Mouse (Mus musculus) embryonic facial prominence, embryonic 10.5 days (tissue): Measurements from ENCODE around the gene Cmtm7. TPM values are rescaled to one million over a fixed set of nuclear protein-coding genes. Genes with fewer than 3 reads are reported as not detected.
A peak's percentile ranks its signal among the peaks of the same experiment; 100 is the strongest.

Experiments
- DNase-seq: peaks from one replicate; pipeline ENCODE4 v3.0.0-alpha.2; 2017; ENCODE audit warnings: low spot score
- H3K27ac ChIP-seq: fragments of 300-500 bp; sonication (generic); replicated peaks from 2 replicates; pipeline ENCODE4 v1.5.1; 2016; ENCODE audit warnings: mild to moderate bottlenecking
- H3K27me3 ChIP-seq: fragments of 300-500 bp; sonication (generic); replicated peaks from 2 replicates; pipeline ENCODE4 v1.6.1; 2016; ENCODE audit warnings: low read depth, mild to moderate bottlenecking; ENCODE audit not compliant: poor library complexity, severe bottlenecking
- H3K36me3 ChIP-seq: fragments of 300-500 bp; sonication (generic); replicated peaks from 2 replicates; pipeline ENCODE4 v1.6.1; 2016; ENCODE audit warnings: mild to moderate bottlenecking, moderate library complexity
- H3K4me1 ChIP-seq: fragments of 300-500 bp; sonication (generic); 2 replicates; pipeline ENCODE4 v1.6.1; 2016
- H3K4me3 ChIP-seq: fragments of 300-500 bp; sonication (generic); 2 replicates; pipeline ENCODE4 v1.5.1; 2016; ENCODE audit warnings: mild to moderate bottlenecking, moderate library complexity
- H3K9me3 ChIP-seq: fragments of 300-500 bp; sonication (generic); 2 replicates; pipeline ENCODE4 v1.6.1; 2016; ENCODE audit warnings: mild to moderate bottlenecking
- WGBS: fragments of 180-500 bp; shearing (Covaris S2); methylation state at CpG from one replicate; pipeline ENCODE4 v1.1.7; 2016; 5-methylcytosine and 5-hydroxymethylcytosine counted together
- polyA plus RNA-seq: library from polyadenylated mRNA; unstranded; fragments of >200 nt; fragmentation: Nextera tagmentation; extraction: Ambion mirVana; gene quantifications from 2 replicates; pipeline ENCODE4 v1.2.1, GENCODE M21; 2016

Gene Cmtm7
- 88.0 and 93.2 TPM in 2 replicates for polyA plus RNA-seq

DNA sequence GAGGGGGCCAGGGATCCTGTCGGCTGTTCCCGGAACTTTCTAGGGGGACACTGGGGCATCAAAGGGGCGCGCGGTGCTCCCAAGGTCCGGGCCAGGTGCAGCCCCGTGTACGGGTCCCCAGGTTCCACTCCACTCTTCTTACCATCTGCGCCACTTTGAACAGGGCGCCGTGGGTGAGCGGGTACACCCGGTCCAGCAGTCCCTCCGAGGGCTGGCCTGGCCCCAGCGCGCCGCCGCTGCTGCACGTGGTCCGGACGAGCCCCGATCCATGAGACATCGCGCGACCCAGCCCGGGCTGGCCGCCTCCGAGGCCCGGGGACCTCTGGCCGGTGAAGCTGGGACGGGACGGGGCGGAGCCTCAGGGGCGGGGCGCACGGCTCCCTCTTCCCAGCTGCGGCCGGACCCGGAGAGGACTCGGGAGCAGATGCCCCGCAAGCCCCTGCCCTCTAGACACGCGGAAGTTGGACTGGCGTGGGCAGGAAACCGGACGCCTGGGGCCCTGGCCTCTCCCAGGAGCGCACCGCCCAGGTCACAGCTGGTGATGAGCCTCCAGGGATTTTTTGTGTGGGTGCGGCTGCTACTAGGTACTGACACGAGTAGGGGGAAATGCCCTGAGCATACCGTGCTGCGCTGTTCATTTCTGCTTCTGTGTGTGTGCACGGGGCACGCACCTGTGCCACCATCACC is at the start of gene Cmtm7:
Gene Cmtm7, minus strand, starts transcription at position 331 of the 687 bp plus-strand sequence.
- DNase-seq, result peak; percentile 88
- H3K27me3 ChIP-seq, result no peaks in the 10 kb centered on the region
- under 1% methylated on average over 54 of the region's 54 CpGs for WGBS

DNA sequence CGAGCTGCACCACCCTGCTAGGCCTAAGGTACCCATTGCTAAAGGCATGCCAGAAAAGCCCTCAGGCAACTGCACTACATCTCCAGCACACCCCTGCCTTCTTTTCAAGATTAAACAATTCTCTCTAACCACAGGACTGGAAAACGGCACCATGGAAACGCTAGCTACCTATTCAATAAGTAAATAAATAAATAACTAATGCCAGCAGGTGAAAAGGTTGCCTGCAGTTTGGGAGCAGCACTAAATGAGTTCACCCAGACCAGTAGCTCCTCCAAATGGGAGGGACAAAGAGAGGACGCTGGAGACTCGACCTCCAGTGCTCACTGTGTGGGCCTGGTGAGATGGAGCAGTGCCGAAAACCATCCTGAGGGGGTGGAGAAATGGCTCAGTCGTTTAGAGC is 48.7 kb upstream of the Cmtm7 start:
- 50% methylated on average over 7 of the region's 7 CpGs for WGBS
- no peak for DNase-seq
- Histone ChIP-seq H3K27me3 (no peaks in the 10 kb centered on the region), H3K4me3 (no peak overlapping the region), H3K9me3 (no peaks in the 10 kb centered on the region), H3K36me3 (no peaks in the 10 kb centered on the region), H3K27ac (no peak overlapping the region), H3K4me1 (peaks cover 18% of the 10 kb centered on the region)

More for the DNA sequence above, at the start of gene Cmtm7:
- Histone ChIP-seq H3K4me1 (peaks cover 42% of the 10 kb centered on the region), H3K36me3 (0 out of 2 replicates have a peak, but pooled peaks cover 9% of the 10 kb centered on the region), H3K4me3 (peak within 1 kb of the TSS; percentile 77), H3K27ac (peak within 1 kb of the TSS; percentile 92), H3K9me3 (no peaks in the 10 kb centered on the region; the same call in 1 of the 2 replicates)

DNA sequence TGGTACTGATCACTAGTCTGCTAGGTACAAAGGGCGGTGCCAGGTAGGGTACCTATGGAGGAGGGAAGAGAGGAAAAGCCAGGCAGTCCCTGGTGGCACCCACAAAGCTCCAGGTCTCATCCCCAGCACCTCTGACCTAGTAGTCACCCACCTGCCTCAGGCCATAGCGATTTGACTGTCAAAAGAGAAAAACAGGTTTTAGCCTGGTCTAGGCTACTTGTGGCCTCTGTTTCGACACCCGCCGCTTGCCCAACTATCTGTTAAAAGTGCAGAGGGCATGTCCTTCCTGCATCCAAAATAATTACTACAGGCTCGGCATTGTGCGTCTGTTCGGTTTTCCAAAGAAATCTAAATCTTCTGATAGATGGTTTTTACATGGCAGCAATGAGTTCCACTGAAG is 48.0 kb upstream of the Cmtm7 start:
- Histone ChIP-seq H3K36me3 (no peaks in the 10 kb centered on the region), H3K9me3 (no peaks in the 10 kb centered on the region), H3K4me3 (no peak overlapping the region), H3K4me1 (peaks cover 18% of the 10 kb centered on the region), H3K27me3 (no peaks in the 10 kb centered on the region), H3K27ac (no peak overlapping the region)
- WGBS, result 88% methylated on average over 8 of the region's 8 CpGs
- no peak for DNase-seq

DNA sequence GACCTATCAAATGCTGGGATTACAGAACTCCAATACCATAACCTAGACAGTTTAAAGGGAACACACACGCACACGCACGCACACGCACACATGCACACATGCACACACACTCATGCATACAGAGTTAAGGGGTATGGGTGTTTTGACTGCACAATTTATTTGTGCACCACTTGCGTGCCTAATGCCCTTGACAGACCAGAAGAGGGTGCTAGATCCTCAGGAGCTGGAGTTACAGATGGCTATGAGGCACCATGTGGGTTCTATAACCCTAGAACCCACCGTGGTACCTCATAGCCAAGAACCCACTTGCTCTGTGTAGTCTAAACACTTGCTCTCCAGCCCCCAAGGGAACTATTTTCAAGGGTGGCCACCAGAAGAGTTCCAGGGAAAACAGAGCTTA is 46.7 kb upstream of the Cmtm7 start:
- Histone ChIP-seq H3K4me1 (peaks cover 18% of the 10 kb centered on the region), H3K4me3 (no peak overlapping the region), H3K9me3 (no peaks in the 10 kb centered on the region), H3K27ac (no peak overlapping the region), H3K36me3 (no peaks in the 10 kb centered on the region), H3K27me3 (no peaks in the 10 kb centered on the region)
- no peak for DNase-seq
- 95% methylated on average over 6 of the region's 6 CpGs for WGBS

DNA sequence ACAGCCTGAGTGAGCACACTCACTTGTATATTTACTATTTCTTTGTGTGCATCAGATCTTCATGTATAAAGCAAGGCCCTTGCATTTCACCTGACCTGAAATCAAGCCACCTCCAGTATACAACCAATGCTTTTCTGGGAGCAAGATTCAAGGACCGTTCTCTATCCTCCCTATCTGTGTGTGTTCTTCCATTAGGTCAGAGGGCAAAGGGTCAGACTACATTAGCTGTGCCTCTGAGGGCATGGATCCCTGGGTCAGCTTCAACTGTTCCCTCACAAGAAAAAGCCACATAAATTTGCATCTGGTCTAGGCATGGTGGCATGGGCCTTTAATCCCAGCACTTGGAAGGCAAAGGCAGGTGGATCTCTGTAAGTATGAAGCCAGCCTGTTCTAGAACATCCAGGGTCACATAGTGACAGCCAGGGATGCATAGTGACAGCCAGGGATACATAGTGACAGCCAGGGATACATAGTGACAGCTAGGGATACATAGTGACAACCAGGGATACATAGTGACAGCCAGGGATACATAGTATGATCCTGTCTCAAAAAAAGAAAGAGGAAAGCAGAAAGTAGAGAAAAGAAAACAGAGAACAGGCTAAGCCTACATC is 45.7 kb upstream of the Cmtm7 start:
- WGBS, result 46% methylated on average over 1 of the region's 1 CpGs

DNA sequence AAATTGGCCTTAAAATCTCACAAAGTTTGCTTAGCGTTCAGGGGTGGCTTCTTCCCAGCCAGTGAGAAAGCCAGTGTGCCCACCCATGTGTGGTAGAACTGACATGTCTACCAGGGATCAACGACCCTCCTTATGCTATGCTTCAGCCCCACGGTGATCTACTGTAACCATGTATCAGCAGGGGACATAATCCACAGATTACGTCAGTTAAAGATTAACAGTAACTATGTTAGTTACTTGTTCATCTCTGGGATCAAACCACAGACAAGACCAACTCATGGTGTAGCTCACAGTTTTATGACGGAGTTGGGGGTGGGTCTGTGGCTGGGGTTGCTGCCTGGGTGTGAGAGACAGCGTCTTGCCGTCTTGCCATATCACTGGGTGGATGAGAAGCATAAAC is 42.5 kb upstream of the Cmtm7 start:
- Histone ChIP-seq H3K36me3 (no peaks in the 10 kb centered on the region), H3K27ac (no peak overlapping the region), H3K4me1 (peaks cover 10% of the 10 kb centered on the region), H3K9me3 (no peaks in the 10 kb centered on the region), H3K4me3 (no peak overlapping the region), H3K27me3 (no peaks in the 10 kb centered on the region)
- no peak for DNase-seq
- WGBS, result 96% methylated on average over 7 of the region's 7 CpGs

More for the DNA sequence above, 45.7 kb upstream of the Cmtm7 start:
- no peak for DNase-seq
- no peaks in the 10 kb centered on the region for H3K36me3 ChIP-seq
- peaks cover 18% of the 10 kb centered on the region for H3K4me1 ChIP-seq
- H3K27ac ChIP-seq, result no peak overlapping the region
- H3K4me3 ChIP-seq, result no peak overlapping the region
- no peaks in the 10 kb centered on the region for H3K27me3 ChIP-seq
- H3K9me3 ChIP-seq, result no peaks in the 10 kb centered on the region

DNA sequence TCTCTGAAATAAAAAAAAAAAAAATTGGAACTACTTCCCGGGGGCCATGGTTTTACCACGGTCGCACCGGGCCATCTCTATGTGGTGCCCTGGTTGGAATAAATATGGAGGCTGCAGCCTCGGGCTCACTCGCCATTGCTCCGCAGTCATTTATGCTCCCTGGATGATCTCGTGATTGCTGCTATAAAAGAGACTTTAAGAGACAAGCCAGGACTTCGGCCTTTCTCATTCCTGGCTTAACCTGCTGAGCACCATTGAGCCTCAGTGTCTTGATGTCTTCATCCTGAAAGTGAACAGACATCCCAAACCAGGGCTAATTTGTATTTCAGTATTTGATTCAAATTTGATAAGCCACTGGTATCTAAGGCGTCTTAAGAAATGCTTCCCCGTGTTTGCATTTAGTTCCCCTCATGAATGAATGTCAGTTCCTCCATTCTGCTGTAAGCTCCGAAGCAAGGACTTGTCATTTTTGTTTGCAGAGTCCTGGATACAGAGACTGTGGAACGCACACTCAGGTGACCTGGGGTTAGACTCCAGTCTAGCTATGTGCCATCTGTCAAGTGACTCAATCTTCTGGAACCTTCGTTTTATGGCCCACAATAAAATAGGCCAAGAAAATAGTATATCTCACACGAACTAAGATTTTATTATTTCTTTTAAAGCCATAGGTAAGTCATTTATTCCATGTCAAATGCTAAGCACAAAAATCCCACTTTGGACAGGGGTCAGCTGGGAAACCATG is 40.1 kb upstream of the Cmtm7 start:
- 90% methylated on average over 15 of the region's 15 CpGs for WGBS

DNA sequence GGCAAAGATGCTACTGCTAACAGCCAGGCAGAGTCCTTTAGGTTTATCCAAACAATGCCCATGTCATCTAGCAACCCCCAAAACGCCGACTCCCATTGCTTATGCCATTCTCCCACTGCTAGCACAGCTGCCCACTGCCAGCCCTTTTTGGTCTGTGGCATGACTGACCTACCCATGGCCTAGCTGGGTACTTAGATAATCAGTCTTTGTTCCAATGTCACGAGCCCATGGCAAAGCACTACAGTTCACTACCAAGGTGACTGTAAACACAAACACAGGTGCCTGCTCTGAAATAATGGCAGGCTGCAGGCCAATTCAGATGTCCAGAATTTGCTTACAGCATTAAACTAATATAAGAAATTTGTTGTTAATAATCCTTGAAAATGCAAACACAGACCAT is 37.3 kb upstream of the Cmtm7 start:
- DNase-seq, result no peak
- Histone ChIP-seq H3K4me3 (no peak overlapping the region), H3K9me3 (no peaks in the 10 kb centered on the region), H3K27me3 (no peaks in the 10 kb centered on the region), H3K27ac (no peak overlapping the region), H3K36me3 (no peaks in the 10 kb centered on the region), H3K4me1 (peaks cover 4% of the 10 kb centered on the region)
- WGBS, result 84% methylated on average over 3 of the region's 3 CpGs

More for the DNA sequence above, 40.1 kb upstream of the Cmtm7 start:
- Histone ChIP-seq H3K27ac (no peak overlapping the region), H3K27me3 (no peaks in the 10 kb centered on the region), H3K4me3 (no peak overlapping the region), H3K4me1 (peaks cover 4% of the 10 kb centered on the region), H3K9me3 (no peaks in the 10 kb centered on the region), H3K36me3 (no peaks in the 10 kb centered on the region)
- DNase-seq, result no peak

DNA sequence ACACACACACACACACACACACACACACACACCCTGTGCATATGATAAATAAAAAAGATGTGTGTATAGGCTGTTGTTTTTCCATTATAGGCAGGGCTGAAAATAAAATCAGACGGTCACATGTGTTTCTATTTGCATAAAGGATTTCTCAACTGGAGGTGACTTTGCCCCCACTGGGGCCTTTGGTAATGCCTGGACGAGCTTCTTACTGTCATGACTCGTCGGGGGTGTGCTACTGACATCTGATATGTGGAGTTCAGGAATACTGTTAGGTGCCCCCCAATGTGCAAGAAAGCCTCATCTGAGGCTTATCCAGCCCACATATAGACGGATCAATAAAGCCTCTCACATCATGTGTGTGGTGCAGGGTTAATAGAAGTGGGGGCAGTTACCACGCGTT is 35.4 kb upstream of the Cmtm7 start:
- Histone ChIP-seq H3K4me1 (peaks cover 4% of the 10 kb centered on the region), H3K9me3 (no peaks in the 10 kb centered on the region), H3K27me3 (no peaks in the 10 kb centered on the region), H3K27ac (no peak overlapping the region), H3K4me3 (no peak overlapping the region), H3K36me3 (no peaks in the 10 kb centered on the region)
- 86% methylated on average over 7 of the region's 7 CpGs for WGBS
- no peak for DNase-seq

DNA sequence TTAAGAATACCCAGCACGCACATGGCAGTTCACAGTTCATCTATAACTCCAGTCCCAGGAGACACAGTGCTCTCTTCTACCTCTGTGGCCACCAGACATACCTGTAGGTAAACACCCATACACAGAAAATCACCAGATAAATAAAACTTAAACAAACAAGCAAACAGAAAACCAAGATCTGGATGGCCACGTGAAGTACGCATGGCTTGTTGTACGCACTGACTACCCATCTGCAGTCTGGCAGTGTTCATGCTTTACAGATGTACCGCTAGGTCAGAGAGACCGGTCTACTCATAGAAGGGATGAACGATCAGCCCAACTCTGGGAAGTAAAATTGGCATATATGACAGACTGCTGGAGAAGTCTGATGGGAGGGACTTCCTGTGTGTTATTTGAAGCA is 34.5 kb upstream of the Cmtm7 start:
- Histone ChIP-seq H3K27ac (no peak overlapping the region), H3K4me3 (no peak overlapping the region), H3K36me3 (no peaks in the 10 kb centered on the region), H3K4me1 (peaks cover 5% of the 10 kb centered on the region), H3K27me3 (no peaks in the 10 kb centered on the region), H3K9me3 (no peaks in the 10 kb centered on the region)
- no peak for DNase-seq
- 94% methylated on average over 7 of the region's 7 CpGs for WGBS

DNA sequence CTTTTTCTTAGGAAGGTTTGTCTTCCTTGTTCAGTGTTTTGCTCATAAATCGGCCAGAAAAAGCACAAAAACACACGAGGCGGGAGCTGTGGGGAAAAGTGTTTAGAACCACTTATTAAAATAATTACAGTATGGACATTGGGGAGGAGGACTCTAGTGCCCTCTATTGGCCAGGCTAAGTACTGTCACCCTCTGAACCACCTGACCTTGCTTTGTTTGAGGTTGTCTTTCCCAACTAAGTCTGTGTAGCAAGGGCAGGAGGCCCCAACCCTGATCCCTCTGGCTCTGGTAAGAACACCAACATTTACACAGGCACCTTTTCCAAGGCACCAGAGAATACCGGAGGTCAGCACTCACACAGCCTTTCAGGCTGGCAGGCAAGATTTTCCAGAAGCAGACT is 33.7 kb upstream of the Cmtm7 start:
- peak; percentile 44 for DNase-seq
- peak overlapping the region; percentile 8; the same call in 1 of the 2 replicates for H3K27ac ChIP-seq
- no peaks in the 10 kb centered on the region for H3K36me3 ChIP-seq
- 75% methylated on average over 4 of the region's 4 CpGs for WGBS
- H3K27me3 ChIP-seq, result no peaks in the 10 kb centered on the region
- peaks cover 8% of the 10 kb centered on the region for H3K4me1 ChIP-seq
- H3K4me3 ChIP-seq, result no peak overlapping the region
- H3K9me3 ChIP-seq, result no peaks in the 10 kb centered on the region

DNA sequence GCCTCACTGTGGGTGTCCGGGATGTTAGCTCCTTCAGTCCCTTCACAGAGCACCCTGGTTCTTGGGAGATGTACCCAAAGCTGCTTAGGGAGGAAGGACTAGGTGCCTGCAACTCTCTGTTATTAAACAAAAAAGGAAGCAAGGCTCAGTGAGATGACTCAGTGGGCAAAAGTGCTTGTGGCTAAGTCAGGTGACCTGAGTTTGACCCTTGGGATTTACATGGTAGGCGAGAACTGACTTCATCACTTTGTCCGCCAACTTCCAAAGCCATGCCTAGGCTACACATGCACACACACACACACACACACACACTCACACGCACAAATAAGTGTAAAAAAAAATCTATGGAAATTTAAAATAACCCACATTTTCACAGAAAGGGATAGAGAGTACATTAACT is 30.3 kb upstream of the Cmtm7 start:
- H3K27me3 ChIP-seq, result no peaks in the 10 kb centered on the region
- H3K4me3 ChIP-seq, result no peak overlapping the region
- H3K9me3 ChIP-seq, result no peaks in the 10 kb centered on the region
- WGBS, result 89% methylated on average over 4 of the region's 4 CpGs
- H3K36me3 ChIP-seq, result no peaks in the 10 kb centered on the region
- no peak overlapping the region for H3K27ac ChIP-seq
- 0 out of 2 replicates have a peak, but pooled peaks cover 7% of the 10 kb centered on the region for H3K4me1 ChIP-seq
- no peak for DNase-seq
